Mouse (Mus musculus): ENCODE results near the gene Gm47985.

Gene Gm47985

GRCm38 (mm10) chr1:151223377-151223776 lies 41.0 kb downstream of the Gm47985 start:
- no peak for DNase-seq

GRCm38 (mm10) chr1:151224536-151224935 lies 42.2 kb downstream of the Gm47985 start:
- no peak for DNase-seq

DNA sequence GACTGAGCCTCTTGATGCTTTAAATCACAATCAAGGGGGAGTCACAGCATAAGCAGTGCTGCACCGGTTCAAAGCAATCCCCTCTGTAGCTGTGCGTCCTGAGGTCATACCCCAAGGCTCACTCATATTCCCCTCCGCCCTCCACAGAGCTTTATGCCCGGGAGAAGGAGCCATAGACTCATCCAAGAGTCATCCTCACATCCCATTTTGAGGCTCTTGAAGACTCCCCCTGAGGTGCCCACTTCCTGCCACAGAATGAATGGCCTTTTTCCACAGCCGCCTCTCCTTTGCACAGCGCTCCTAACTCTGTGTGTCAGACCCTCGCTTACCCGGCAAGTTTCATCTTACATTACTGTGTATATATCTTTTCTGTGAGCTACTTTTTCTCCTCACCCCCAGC lies 45.2 kb downstream of the Gm47985 start:
- no peak for DNase-seq

GRCm38 (mm10) chr1:151228320-151228989 lies 46.1 kb downstream of the Gm47985 start:
- no peak for DNase-seq

DNA sequence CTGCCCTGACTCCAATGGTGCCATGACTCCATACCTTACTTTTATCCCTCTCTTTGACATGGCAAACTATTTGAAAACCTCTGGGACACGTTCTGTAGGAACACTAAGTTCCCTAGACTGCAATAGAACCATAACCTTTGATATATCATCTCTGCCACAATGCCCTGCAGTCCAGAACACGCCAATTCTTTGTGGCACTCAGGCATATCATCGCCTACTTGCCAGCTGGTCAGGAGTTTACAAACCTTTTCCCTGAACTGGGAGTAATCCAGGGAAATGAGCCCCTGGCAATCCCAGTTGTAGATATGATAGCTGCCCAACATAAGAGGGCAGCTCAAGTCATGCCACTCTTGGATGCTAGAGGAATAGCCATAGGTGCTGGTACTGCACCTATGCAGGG lies 50.0 kb downstream of the Gm47985 start:
- no peak for DNase-seq

- DNase-seq: no peak
Observed at GRCm38 (mm10) chr1:151233756-151234155, 51.4 kb downstream of the Gm47985 start.

Measured in thymus, postnatal 36 days (tissue).